Mouse (Mus musculus): ENCODE results near the gene Ablim2. TPM values are rescaled to one million over a fixed set of nuclear protein-coding genes. Genes with fewer than 3 reads are reported as not detected.
A peak's percentile ranks its signal among the peaks of the same experiment; 100 is the strongest.

Gene Ablim2
- polyA plus RNA-seq, 1 experiment from 2014 or later: 2.5 TPM

- ATAC-seq (replicated peaks; ENCODE audit: insufficient number of reproducible peaks, low FRiP score, low TSS enrichment): peak; percentile 93
Observed at GRCm38 (mm10) chr5:35893093-35893804, 135.6 kb downstream of the Ablim2 start, which contains the start of gene Afap1. TSS of gene Afap1 (plus strand) at chr5:35893319.

GRCm38 (mm10) chr5:35893805-35894260 lies 136.2 kb downstream of the Ablim2 start:
- peak overlapping the region; percentile 81 for H3K27ac ChIP-seq (ENCODE audit: low read depth, low read length)
- H3K4me2 ChIP-seq: peak overlapping the region; percentile 97
- H3K4me3 ChIP-seq (ENCODE audit: low read depth, low read length): peak overlapping the region; percentile 90
- H3K36me3 ChIP-seq (ENCODE audit: control insufficient read depth, insufficient read depth, low read length): no peaks in the 10 kb centered on the region
- under 1% methylated on average over 21 of the region's 21 CpGs for WGBS (ENCODE audit: insufficient replicate concordance)
- H3K4me1 ChIP-seq (ENCODE audit: control insufficient read depth, insufficient read depth, low read length): peaks cover 34% of the 10 kb centered on the region
- peak; percentile 59; the same call in 1 of the 2 replicates for ATAC-seq (replicated peaks; ENCODE audit: insufficient number of reproducible peaks, low FRiP score, low TSS enrichment)
- peak overlapping the region; percentile 98 for H3K9ac ChIP-seq (ENCODE audit: low read depth, low read length)
- no peaks in the 10 kb centered on the region for H3K9me3 ChIP-seq (replicated peaks; ENCODE audit: control insufficient read depth, low read length)
- H3K27me3 ChIP-seq (ENCODE audit: control insufficient read depth, insufficient read depth, low read length): no peaks in the 10 kb centered on the region

More at GRCm38 (mm10) chr5:35893093-35893804, 135.6 kb downstream of the Ablim2 start, which contains the start of gene Afap1:
- WGBS (ENCODE audit: insufficient replicate concordance): under 1% methylated on average over 49 of the region's 49 CpGs
- Histone ChIP-seq H3K27me3 (ENCODE audit: control insufficient read depth, insufficient read depth, low read length) (no peaks in the 10 kb centered on the region), H3K9ac (ENCODE audit: low read depth, low read length) (peak within 1 kb of the TSS; percentile 98), H3K36me3 (ENCODE audit: control insufficient read depth, insufficient read depth, low read length) (no peaks in the 10 kb centered on the region), H3K4me1 (ENCODE audit: control insufficient read depth, insufficient read depth, low read length) (peaks cover 30% of the 10 kb centered on the region), H3K27ac (ENCODE audit: low read depth, low read length) (peak within 1 kb of the TSS; percentile 81), H3K4me2 (peak within 1 kb of the TSS; percentile 97), H3K4me3 (ENCODE audit: low read depth, low read length) (peak within 1 kb of the TSS; percentile 90), H3K9me3 (replicated peaks; ENCODE audit: control insufficient read depth, low read length) (no peaks in the 10 kb centered on the region)

- WGBS (ENCODE audit: insufficient replicate concordance): 8% methylated on average over 30 of the region's 30 CpGs
- Histone ChIP-seq H3K4me2 (peak overlapping the region; percentile 97), H3K4me3 (ENCODE audit: low read depth, low read length) (peak overlapping the region; percentile 90), H3K27me3 (ENCODE audit: control insufficient read depth, insufficient read depth, low read length) (no peaks in the 10 kb centered on the region), H3K9ac (ENCODE audit: low read depth, low read length) (peak overlapping the region; percentile 98), H3K9me3 (replicated peaks; ENCODE audit: control insufficient read depth, low read length) (no peaks in the 10 kb centered on the region), H3K4me1 (ENCODE audit: control insufficient read depth, insufficient read depth, low read length) (peaks cover 36% of the 10 kb centered on the region), H3K27ac (ENCODE audit: low read depth, low read length) (peak overlapping the region; percentile 81), H3K36me3 (ENCODE audit: control insufficient read depth, insufficient read depth, low read length) (no peaks in the 10 kb centered on the region)
- no peak for ATAC-seq (replicated peaks; ENCODE audit: insufficient number of reproducible peaks, low FRiP score, low TSS enrichment)
Observed at GRCm38 (mm10) chr5:35894295-35895047, 136.8 kb downstream of the Ablim2 start.

GRCm38 (mm10) chr5:35895926-35896325 lies 138.2 kb downstream of the Ablim2 start:
- Histone ChIP-seq H3K4me3 (ENCODE audit: low read depth, low read length) (0 out of 2 replicates have a peak overlapping the region, but pooled peaks have one; percentile 3), H3K27ac (ENCODE audit: low read depth, low read length) (no peak overlapping the region), H3K9me3 (replicated peaks; ENCODE audit: control insufficient read depth, low read length) (no peaks in the 10 kb centered on the region), H3K9ac (ENCODE audit: low read depth, low read length) (no peak overlapping the region), H3K4me2 (no peak overlapping the region), H3K27me3 (ENCODE audit: control insufficient read depth, insufficient read depth, low read length) (no peaks in the 10 kb centered on the region), H3K36me3 (ENCODE audit: control insufficient read depth, insufficient read depth, low read length) (no peaks in the 10 kb centered on the region), H3K4me1 (ENCODE audit: control insufficient read depth, insufficient read depth, low read length) (peaks cover 51% of the 10 kb centered on the region)
- no peak for ATAC-seq (replicated peaks; ENCODE audit: insufficient number of reproducible peaks, low FRiP score, low TSS enrichment)
- WGBS (ENCODE audit: insufficient replicate concordance): 80% methylated on average over 4 of the region's 4 CpGs

- Histone ChIP-seq H3K4me1 (ENCODE audit: control insufficient read depth, insufficient read depth, low read length) (peaks cover 57% of the 10 kb centered on the region), H3K4me3 (ENCODE audit: low read depth, low read length) (no peak overlapping the region), H3K9ac (ENCODE audit: low read depth, low read length) (no peak overlapping the region), H3K9me3 (replicated peaks; ENCODE audit: control insufficient read depth, low read length) (no peaks in the 10 kb centered on the region), H3K4me2 (no peak overlapping the region; the same call in 1 of the 2 replicates), H3K36me3 (ENCODE audit: control insufficient read depth, insufficient read depth, low read length) (no peaks in the 10 kb centered on the region), H3K27me3 (ENCODE audit: control insufficient read depth, insufficient read depth, low read length) (no peaks in the 10 kb centered on the region), H3K27ac (ENCODE audit: low read depth, low read length) (no peak overlapping the region)
- no peak for ATAC-seq (replicated peaks; ENCODE audit: insufficient number of reproducible peaks, low FRiP score, low TSS enrichment)
- 70% methylated on average over 4 of the region's 4 CpGs for WGBS (ENCODE audit: insufficient replicate concordance)
Observed at GRCm38 (mm10) chr5:35896556-35896955, 138.9 kb downstream of the Ablim2 start.

GRCm38 (mm10) chr5:35897147-35897546 lies 139.5 kb downstream of the Ablim2 start:
- no peaks in the 10 kb centered on the region for H3K36me3 ChIP-seq (ENCODE audit: control insufficient read depth, insufficient read depth, low read length)
- no peaks in the 10 kb centered on the region for H3K27me3 ChIP-seq (ENCODE audit: control insufficient read depth, insufficient read depth, low read length)
- H3K4me1 ChIP-seq (ENCODE audit: control insufficient read depth, insufficient read depth, low read length): peaks cover 57% of the 10 kb centered on the region
- ATAC-seq (replicated peaks; ENCODE audit: insufficient number of reproducible peaks, low FRiP score, low TSS enrichment): no peak
- no peak overlapping the region for H3K9ac ChIP-seq (ENCODE audit: low read depth, low read length)
- WGBS (ENCODE audit: insufficient replicate concordance): 76% methylated on average over 4 of the region's 4 CpGs
- H3K4me2 ChIP-seq: no peak overlapping the region
- H3K27ac ChIP-seq (ENCODE audit: low read depth, low read length): no peak overlapping the region
- H3K4me3 ChIP-seq (ENCODE audit: low read depth, low read length): no peak overlapping the region
- H3K9me3 ChIP-seq (replicated peaks; ENCODE audit: control insufficient read depth, low read length): no peaks in the 10 kb centered on the region

GRCm38 (mm10) chr5:35898114-35898513 lies 140.4 kb downstream of the Ablim2 start:
- no peak overlapping the region for H3K27ac ChIP-seq (ENCODE audit: low read depth, low read length)
- H3K4me2 ChIP-seq: no peak overlapping the region
- no peaks in the 10 kb centered on the region for H3K9me3 ChIP-seq (replicated peaks; ENCODE audit: control insufficient read depth, low read length)
- WGBS (ENCODE audit: insufficient replicate concordance): 71% methylated on average over 4 of the region's 4 CpGs
- H3K9ac ChIP-seq (ENCODE audit: low read depth, low read length): no peak overlapping the region
- peaks cover 62% of the 10 kb centered on the region for H3K4me1 ChIP-seq (ENCODE audit: control insufficient read depth, insufficient read depth, low read length)
- ATAC-seq (replicated peaks; ENCODE audit: insufficient number of reproducible peaks, low FRiP score, low TSS enrichment): no peak
- H3K36me3 ChIP-seq (ENCODE audit: control insufficient read depth, insufficient read depth, low read length): no peaks in the 10 kb centered on the region
- no peak overlapping the region for H3K4me3 ChIP-seq (ENCODE audit: low read depth, low read length)
- H3K27me3 ChIP-seq (ENCODE audit: control insufficient read depth, insufficient read depth, low read length): no peaks in the 10 kb centered on the region

GRCm38 (mm10) chr5:35898994-35899393 lies 141.3 kb downstream of the Ablim2 start:
- no peak for ATAC-seq (replicated peaks; ENCODE audit: insufficient number of reproducible peaks, low FRiP score, low TSS enrichment)
- Histone ChIP-seq H3K9ac (ENCODE audit: low read depth, low read length) (no peak overlapping the region), H3K4me3 (ENCODE audit: low read depth, low read length) (no peak overlapping the region), H3K9me3 (replicated peaks; ENCODE audit: control insufficient read depth, low read length) (no peaks in the 10 kb centered on the region), H3K27ac (ENCODE audit: low read depth, low read length) (no peak overlapping the region), H3K4me2 (no peak overlapping the region), H3K36me3 (ENCODE audit: control insufficient read depth, insufficient read depth, low read length) (no peaks in the 10 kb centered on the region), H3K27me3 (ENCODE audit: control insufficient read depth, insufficient read depth, low read length) (no peaks in the 10 kb centered on the region), H3K4me1 (ENCODE audit: control insufficient read depth, insufficient read depth, low read length) (peaks cover 70% of the 10 kb centered on the region)
- WGBS (ENCODE audit: insufficient replicate concordance): 80% methylated on average over 3 of the region's 3 CpGs
